Mouse (Mus musculus): Measurements from ENCODE around the gene Rest.

- no peak for TF ChIP-seq CTCF (IDR thresholded peaks at IDR 0.05; ENCODE audit: low read depth)
- TF ChIP-seq EP300 (IDR thresholded peaks at IDR 0.05; ENCODE audit: low read depth): no peak
Observed at GRCm38 (mm10) chr5:77262105-77262504, 3.2 kb upstream of the Rest start.

Data from heart, postnatal 0 days (tissue).